Mouse (Mus musculus): ENCODE measurements at regions not wholly inside any gene's neighbourhood (a gene's known extent, or its start where the extent isn't known, plus 50 kb on each side); places are given as distances from the start of the nearest gene placed in this dataset.

GRCm38 (mm10) chr9:43594814-43595213, 149.0 kb upstream of the Nectin1 start:
- no peak for TF ChIP-seq CTCF (conservative IDR thresholded peaks at IDR 0.05; ENCODE audit: insufficient read depth, insufficient read length, low read depth, low read length)
- no peak for TF ChIP-seq POLR2A (IDR thresholded peaks at IDR 0.05; ENCODE audit: low read depth, low read length)
- DNase-seq: no peak
- no peak overlapping the region for H3K4me3 ChIP-seq (ENCODE audit: insufficient read depth, low read depth, low read length)
- H3K36me3 ChIP-seq (ENCODE audit: control insufficient read depth, insufficient read depth, low read length): no peaks in the 10 kb centered on the region
- WGBS: 88% methylated on average over 3 of the region's 3 CpGs
- H3K4me1 ChIP-seq (ENCODE audit: control insufficient read depth, insufficient read depth, low read length): no peaks in the 10 kb centered on the region
- no peaks in the 10 kb centered on the region for H3K27me3 ChIP-seq (replicated peaks; ENCODE audit: control insufficient read depth, insufficient read depth, low read length)
- H3K27ac ChIP-seq (ENCODE audit: insufficient read depth, low read depth, low read length): no peak overlapping the region

GRCm38 (mm10) chr9:43595461-43595860, 148.3 kb upstream of the Nectin1 start:
- no peaks in the 10 kb centered on the region for H3K36me3 ChIP-seq (ENCODE audit: control insufficient read depth, insufficient read depth, low read length)
- WGBS: 76% methylated on average over 4 of the region's 4 CpGs
- DNase-seq: no peak
- H3K4me3 ChIP-seq (ENCODE audit: insufficient read depth, low read depth, low read length): no peak overlapping the region
- no peak for TF ChIP-seq CTCF (conservative IDR thresholded peaks at IDR 0.05; ENCODE audit: insufficient read depth, insufficient read length, low read depth, low read length)
- no peak for TF ChIP-seq POLR2A (IDR thresholded peaks at IDR 0.05; ENCODE audit: low read depth, low read length)
- no peaks in the 10 kb centered on the region for H3K27me3 ChIP-seq (replicated peaks; ENCODE audit: control insufficient read depth, insufficient read depth, low read length)
- no peak overlapping the region for H3K27ac ChIP-seq (ENCODE audit: insufficient read depth, low read depth, low read length)
- H3K4me1 ChIP-seq (ENCODE audit: control insufficient read depth, insufficient read depth, low read length): no peaks in the 10 kb centered on the region

GRCm38 (mm10) chr9:43600396-43600795, 143.4 kb upstream of the Nectin1 start:
- WGBS: 74% methylated on average over 2 of the region's 2 CpGs
- Histone ChIP-seq H3K27ac (ENCODE audit: insufficient read depth, low read depth, low read length) (no peak overlapping the region), H3K4me1 (ENCODE audit: control insufficient read depth, insufficient read depth, low read length) (no peaks in the 10 kb centered on the region), H3K4me3 (ENCODE audit: insufficient read depth, low read depth, low read length) (no peak overlapping the region), H3K27me3 (replicated peaks; ENCODE audit: control insufficient read depth, insufficient read depth, low read length) (no peaks in the 10 kb centered on the region), H3K36me3 (ENCODE audit: control insufficient read depth, insufficient read depth, low read length) (no peaks in the 10 kb centered on the region)
- DNase-seq: no peak
- TF ChIP-seq POLR2A (IDR thresholded peaks at IDR 0.05; ENCODE audit: low read depth, low read length) (no peak), CTCF (conservative IDR thresholded peaks at IDR 0.05; ENCODE audit: insufficient read depth, insufficient read length, low read depth, low read length) (no peak)

- Histone ChIP-seq H3K4me3 (ENCODE audit: insufficient read depth, low read depth, low read length) (no peak overlapping the region), H3K27ac (ENCODE audit: insufficient read depth, low read depth, low read length) (no peak overlapping the region), H3K4me1 (ENCODE audit: control insufficient read depth, insufficient read depth, low read length) (no peaks in the 10 kb centered on the region), H3K27me3 (replicated peaks; ENCODE audit: control insufficient read depth, insufficient read depth, low read length) (no peaks in the 10 kb centered on the region), H3K36me3 (ENCODE audit: control insufficient read depth, insufficient read depth, low read length) (no peaks in the 10 kb centered on the region)
- TF ChIP-seq POLR2A (IDR thresholded peaks at IDR 0.05; ENCODE audit: low read depth, low read length) (no peak), CTCF (conservative IDR thresholded peaks at IDR 0.05; ENCODE audit: insufficient read depth, insufficient read length, low read depth, low read length) (no peak)
- WGBS: 29% methylated on average over 12 of the region's 12 CpGs
- no peak for DNase-seq
Observed at GRCm38 (mm10) chr9:43617632-43618031, 126.2 kb upstream of the Nectin1 start.

- Histone ChIP-seq H3K4me3 (ENCODE audit: insufficient read depth, low read depth, low read length) (no peak overlapping the region), H3K36me3 (ENCODE audit: control insufficient read depth, insufficient read depth, low read length) (no peaks in the 10 kb centered on the region), H3K27ac (ENCODE audit: insufficient read depth, low read depth, low read length) (no peak overlapping the region), H3K27me3 (replicated peaks; ENCODE audit: control insufficient read depth, insufficient read depth, low read length) (no peaks in the 10 kb centered on the region), H3K4me1 (ENCODE audit: control insufficient read depth, insufficient read depth, low read length) (no peaks in the 10 kb centered on the region)
- DNase-seq: no peak
- TF ChIP-seq POLR2A (IDR thresholded peaks at IDR 0.05; ENCODE audit: low read depth, low read length) (no peak), CTCF (conservative IDR thresholded peaks at IDR 0.05; ENCODE audit: insufficient read depth, insufficient read length, low read depth, low read length) (no peak)
- WGBS: 38% methylated on average over 4 of the region's 4 CpGs
Observed at GRCm38 (mm10) chr9:43627558-43627957, 116.2 kb upstream of the Nectin1 start.

GRCm38 (mm10) chr9:43628786-43629185, 115.0 kb upstream of the Nectin1 start:
- no peak for DNase-seq
- WGBS: 39% methylated on average over 11 of the region's 11 CpGs

GRCm38 (mm10) chr9:43636372-43636965, 107.3 kb upstream of the Nectin1 start:
- Histone ChIP-seq H3K27me3 (replicated peaks; ENCODE audit: control insufficient read depth, insufficient read depth, low read length) (no peaks in the 10 kb centered on the region; the same call in 1 of the 2 replicates), H3K27ac (ENCODE audit: insufficient read depth, low read depth, low read length) (no peak overlapping the region), H3K4me3 (ENCODE audit: insufficient read depth, low read depth, low read length) (no peak overlapping the region), H3K36me3 (ENCODE audit: control insufficient read depth, insufficient read depth, low read length) (no peaks in the 10 kb centered on the region), H3K4me1 (ENCODE audit: control insufficient read depth, insufficient read depth, low read length) (no peaks in the 10 kb centered on the region)
- 71% methylated on average over 11 of the region's 11 CpGs for WGBS
- TF ChIP-seq POLR2A (IDR thresholded peaks at IDR 0.05; ENCODE audit: low read depth, low read length) (no peak), CTCF (conservative IDR thresholded peaks at IDR 0.05; ENCODE audit: insufficient read depth, insufficient read length, low read depth, low read length) (no peak)
- peak; percentile 59 for DNase-seq

More at GRCm38 (mm10) chr9:43628786-43629185, 115.0 kb upstream of the Nectin1 start:
- H3K27ac ChIP-seq (ENCODE audit: insufficient read depth, low read depth, low read length): no peak overlapping the region
- TF ChIP-seq CTCF (conservative IDR thresholded peaks at IDR 0.05; ENCODE audit: insufficient read depth, insufficient read length, low read depth, low read length): no peak
- no peak for TF ChIP-seq POLR2A (IDR thresholded peaks at IDR 0.05; ENCODE audit: low read depth, low read length)
- H3K4me3 ChIP-seq (ENCODE audit: insufficient read depth, low read depth, low read length): no peak overlapping the region
- no peaks in the 10 kb centered on the region for H3K4me1 ChIP-seq (ENCODE audit: control insufficient read depth, insufficient read depth, low read length)
- no peaks in the 10 kb centered on the region for H3K27me3 ChIP-seq (replicated peaks; ENCODE audit: control insufficient read depth, insufficient read depth, low read length)
- no peaks in the 10 kb centered on the region for H3K36me3 ChIP-seq (ENCODE audit: control insufficient read depth, insufficient read depth, low read length)

Measured in kidney, adult 2 months (tissue).